Mouse (Mus musculus): ENCODE data around the gene St8sia1. TPM values are rescaled to one million over a fixed set of nuclear protein-coding genes. Genes with fewer than 3 reads are reported as not detected.

The St8sia1 gene
- polyA plus RNA-seq, 1 experiment from 2014 or later: 2.9 TPM

DNA sequence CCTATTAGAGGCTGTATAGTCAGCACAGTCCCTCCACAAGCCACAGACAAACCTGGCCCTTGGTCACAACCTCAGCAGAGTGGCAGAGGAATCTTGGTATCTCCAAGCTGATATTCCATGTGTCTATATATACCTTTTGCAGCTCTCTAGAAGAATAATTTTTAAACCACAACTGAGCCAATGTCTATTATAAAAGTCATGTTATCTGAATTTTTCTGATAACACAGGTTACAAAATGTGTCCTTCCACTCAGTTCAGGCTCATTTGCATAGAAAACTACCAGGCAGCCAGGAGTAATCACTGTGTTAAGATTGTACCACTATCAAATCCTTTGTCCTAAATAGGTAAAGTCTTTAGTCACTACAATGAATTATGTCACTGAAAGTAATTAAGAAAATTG, 159.8 kb downstream of the St8sia1 start, which contains the start of gene Sult6b2:
Sult6b2 (minus strand) TSS at position 101 of the 400 bp plus-strand sequence.
- no peaks in the 10 kb centered on the region for H3K36me3 ChIP-seq
- H3K4me2 ChIP-seq (replicated peaks): no peak within 1 kb of the TSS
- no peak within 1 kb of the TSS for H3K27ac ChIP-seq
- no peaks in the 10 kb centered on the region for H3K27me3 ChIP-seq
- no peak for ATAC-seq (ENCODE audit: insufficient number of reproducible peaks, insufficient read depth, low FRiP score, low TSS enrichment)
- no peak within 1 kb of the TSS for H3K9ac ChIP-seq
- no peaks in the 10 kb centered on the region for H3K9me3 ChIP-seq
- H3K4me1 ChIP-seq: peaks cover 14% of the 10 kb centered on the region
- no peak within 1 kb of the TSS for H3K4me3 ChIP-seq

GRCm38 (mm10) chr6:142802617-142803525, 161.4 kb downstream of the St8sia1 start:
- Histone ChIP-seq H3K9me3 (no peaks in the 10 kb centered on the region), H3K9ac (no peak overlapping the region)
- ATAC-seq (ENCODE audit: insufficient number of reproducible peaks, insufficient read depth, low FRiP score, low TSS enrichment): no peak

DNA sequence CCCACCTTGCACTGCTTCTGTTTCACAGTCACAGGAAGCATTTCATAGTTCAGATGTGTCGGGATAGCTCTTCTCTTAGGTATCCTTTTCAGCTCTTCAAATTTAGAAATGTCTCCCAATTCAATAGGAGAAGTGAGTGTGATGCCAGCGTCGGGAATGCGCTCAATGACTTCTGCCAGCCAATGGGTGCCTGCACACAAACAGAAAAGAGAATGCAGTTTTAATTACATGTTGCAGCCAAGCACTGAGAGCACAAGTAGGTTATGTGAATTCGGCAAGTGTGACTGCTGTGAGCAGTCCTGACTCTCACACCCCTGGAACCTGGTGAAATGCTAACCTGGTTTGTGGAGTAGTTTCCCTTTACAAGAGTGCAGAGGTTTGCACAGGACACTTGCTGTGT, 162.6 kb downstream of the St8sia1 start:
- Histone ChIP-seq H3K9me3 (no peaks in the 10 kb centered on the region), H3K4me2 (replicated peaks) (no peak overlapping the region), H3K9ac (no peak overlapping the region), H3K36me3 (no peaks in the 10 kb centered on the region), H3K27me3 (no peaks in the 10 kb centered on the region), H3K4me3 (no peak overlapping the region), H3K27ac (no peak overlapping the region), H3K4me1 (peaks cover 14% of the 10 kb centered on the region)
- no peak for ATAC-seq (ENCODE audit: insufficient number of reproducible peaks, insufficient read depth, low FRiP score, low TSS enrichment)
- WGBS: 84% methylated on average over 5 of the region's 5 CpGs

More at GRCm38 (mm10) chr6:142802617-142803525, 161.4 kb downstream of the St8sia1 start:
- H3K27ac ChIP-seq: no peak overlapping the region
- no peaks in the 10 kb centered on the region for H3K36me3 ChIP-seq
- peaks cover 14% of the 10 kb centered on the region for H3K4me1 ChIP-seq
- H3K4me2 ChIP-seq (replicated peaks): 0 out of 2 replicates have a peak overlapping the region, but pooled peaks have one; percentile 7
- WGBS: 32% methylated on average over 11 of the region's 11 CpGs
- H3K27me3 ChIP-seq: no peaks in the 10 kb centered on the region
- H3K4me3 ChIP-seq: no peak overlapping the region

GRCm38 (mm10) chr6:142799704-142800374, 164.4 kb downstream of the St8sia1 start:
- WGBS: 73% methylated on average over 7 of the region's 7 CpGs

GRCm38 (mm10) chr6:142798837-142799236, 165.4 kb downstream of the St8sia1 start:
- Histone ChIP-seq H3K4me3 (no peak overlapping the region), H3K4me2 (replicated peaks) (no peak overlapping the region), H3K27me3 (no peaks in the 10 kb centered on the region), H3K27ac (no peak overlapping the region), H3K36me3 (no peaks in the 10 kb centered on the region), H3K9me3 (no peaks in the 10 kb centered on the region), H3K9ac (no peak overlapping the region), H3K4me1 (peaks cover 14% of the 10 kb centered on the region)
- 82% methylated on average over 9 of the region's 9 CpGs for WGBS
- no peak for ATAC-seq (ENCODE audit: insufficient number of reproducible peaks, insufficient read depth, low FRiP score, low TSS enrichment)

More at GRCm38 (mm10) chr6:142799704-142800374, 164.4 kb downstream of the St8sia1 start:
- Histone ChIP-seq H3K4me1 (peaks cover 14% of the 10 kb centered on the region), H3K4me2 (replicated peaks) (no peak overlapping the region), H3K27ac (no peak overlapping the region), H3K9ac (no peak overlapping the region), H3K36me3 (no peaks in the 10 kb centered on the region), H3K4me3 (no peak overlapping the region), H3K27me3 (no peaks in the 10 kb centered on the region), H3K9me3 (no peaks in the 10 kb centered on the region)
- ATAC-seq (ENCODE audit: insufficient number of reproducible peaks, insufficient read depth, low FRiP score, low TSS enrichment): no peak

GRCm38 (mm10) chr6:142797996-142798395, 166.3 kb downstream of the St8sia1 start:
- Histone ChIP-seq H3K36me3 (no peaks in the 10 kb centered on the region), H3K27me3 (no peaks in the 10 kb centered on the region), H3K4me2 (replicated peaks) (no peak overlapping the region), H3K9me3 (no peaks in the 10 kb centered on the region), H3K4me3 (no peak overlapping the region), H3K9ac (no peak overlapping the region), H3K27ac (no peak overlapping the region), H3K4me1 (peaks cover 14% of the 10 kb centered on the region)
- no peak for ATAC-seq (ENCODE audit: insufficient number of reproducible peaks, insufficient read depth, low FRiP score, low TSS enrichment)
- 95% methylated on average over 1 of the region's 1 CpGs for WGBS

- no peak overlapping the region for H3K4me3 ChIP-seq
- no peaks in the 10 kb centered on the region for H3K27me3 ChIP-seq
- no peaks in the 10 kb centered on the region for H3K36me3 ChIP-seq
- no peak overlapping the region for H3K9ac ChIP-seq
- H3K4me1 ChIP-seq: 0 out of 2 replicates have a peak, but pooled peaks cover 5% of the 10 kb centered on the region
- H3K9me3 ChIP-seq: no peaks in the 10 kb centered on the region
- WGBS: 74% methylated on average over 15 of the region's 15 CpGs
- ATAC-seq (ENCODE audit: insufficient number of reproducible peaks, insufficient read depth, low FRiP score, low TSS enrichment): no peak
- no peak overlapping the region for H3K27ac ChIP-seq
- H3K4me2 ChIP-seq (replicated peaks): no peak overlapping the region
These were observed 168.4 kb downstream of the St8sia1 start for GRCm38 (mm10) chr6:142795655-142796441.

GRCm38 (mm10) chr6:142795087-142795486, 169.2 kb downstream of the St8sia1 start:
- WGBS: 84% methylated on average over 9 of the region's 9 CpGs

DNA sequence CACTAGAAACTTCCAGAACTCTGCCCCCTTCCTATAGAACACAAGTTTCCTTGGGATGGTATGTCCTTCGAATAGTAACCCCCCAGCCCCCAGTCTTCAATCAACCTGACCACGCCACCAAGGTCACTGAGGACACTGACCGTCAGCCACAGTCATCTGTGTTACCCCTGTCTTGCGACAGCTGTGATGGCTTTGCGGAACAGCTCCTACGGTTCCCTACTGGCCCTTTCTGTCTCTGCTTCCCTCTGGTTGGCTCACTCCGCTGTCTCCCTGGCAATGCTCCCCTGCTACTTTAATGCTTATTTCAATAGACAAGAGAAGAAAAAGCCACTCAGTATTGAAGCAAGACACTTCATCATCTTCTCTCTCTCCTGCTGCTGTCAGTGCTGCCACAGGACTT, 170.8 kb downstream of the St8sia1 start:
- Histone ChIP-seq H3K9me3 (no peaks in the 10 kb centered on the region), H3K4me3 (no peak overlapping the region), H3K4me1 (0 out of 2 replicates have a peak, but pooled peaks cover 5% of the 10 kb centered on the region), H3K4me2 (replicated peaks) (no peak overlapping the region), H3K36me3 (no peaks in the 10 kb centered on the region), H3K9ac (no peak overlapping the region), H3K27me3 (no peaks in the 10 kb centered on the region), H3K27ac (no peak overlapping the region)
- 0 out of 2 replicates have a peak, but pooled peaks have one; percentile 6 for ATAC-seq (ENCODE audit: insufficient number of reproducible peaks, insufficient read depth, low FRiP score, low TSS enrichment)
- 59% methylated on average over 7 of the region's 7 CpGs for WGBS

More at GRCm38 (mm10) chr6:142795087-142795486, 169.2 kb downstream of the St8sia1 start:
- H3K36me3 ChIP-seq: no peaks in the 10 kb centered on the region
- H3K27ac ChIP-seq: no peak overlapping the region
- no peaks in the 10 kb centered on the region for H3K9me3 ChIP-seq
- H3K9ac ChIP-seq: no peak overlapping the region
- H3K4me3 ChIP-seq: no peak overlapping the region
- H3K27me3 ChIP-seq: no peaks in the 10 kb centered on the region
- H3K4me1 ChIP-seq: 0 out of 2 replicates have a peak, but pooled peaks cover 5% of the 10 kb centered on the region
- ATAC-seq (ENCODE audit: insufficient number of reproducible peaks, insufficient read depth, low FRiP score, low TSS enrichment): no peak
- no peak overlapping the region for H3K4me2 ChIP-seq (replicated peaks)

DNA sequence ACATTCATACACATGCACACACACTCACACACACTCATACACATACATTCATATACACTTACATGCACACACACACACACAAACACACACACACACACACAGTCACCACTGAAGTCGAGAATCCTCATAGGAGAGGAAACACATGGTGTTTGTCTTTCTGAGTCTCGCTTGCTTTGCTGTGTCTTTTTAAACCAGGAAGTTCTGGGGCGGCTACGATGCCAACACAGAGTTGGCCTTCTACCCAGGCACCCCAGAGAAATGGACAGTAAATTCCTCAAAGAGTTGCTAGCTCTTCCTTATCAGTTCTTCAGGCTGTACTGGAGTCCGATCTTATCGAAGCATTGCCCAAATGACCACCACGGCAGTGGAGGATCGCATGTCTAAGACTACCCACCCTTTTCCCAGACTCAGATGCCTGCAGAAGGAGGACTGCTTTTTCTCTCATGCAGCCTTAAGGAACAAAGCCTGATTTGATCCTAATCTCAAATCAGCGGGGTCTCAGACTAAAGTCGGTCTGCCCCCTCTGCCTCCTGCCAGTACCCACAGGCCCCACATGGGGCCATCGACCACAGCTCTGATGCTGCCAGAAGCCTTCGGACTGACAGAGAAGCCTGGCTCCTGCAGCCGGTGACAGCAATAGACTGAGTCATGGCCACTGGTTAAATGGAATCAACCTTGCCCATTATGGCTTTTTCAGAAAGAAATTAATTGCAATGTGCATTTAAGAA, 171.8 kb downstream of the St8sia1 start:
- Histone ChIP-seq H3K36me3 (no peaks in the 10 kb centered on the region), H3K4me2 (replicated peaks) (no peak overlapping the region), H3K4me1 (0 out of 2 replicates have a peak, but pooled peaks cover 5% of the 10 kb centered on the region), H3K4me3 (no peak overlapping the region), H3K9me3 (no peaks in the 10 kb centered on the region), H3K9ac (no peak overlapping the region), H3K27me3 (no peaks in the 10 kb centered on the region), H3K27ac (no peak overlapping the region)
- ATAC-seq (ENCODE audit: insufficient number of reproducible peaks, insufficient read depth, low FRiP score, low TSS enrichment): no peak
- WGBS: 36% methylated on average over 13 of the region's 13 CpGs

- no peaks in the 10 kb centered on the region for H3K27me3 ChIP-seq
- H3K4me3 ChIP-seq: no peak overlapping the region
- no peak overlapping the region for H3K27ac ChIP-seq
- 0 out of 2 replicates have a peak, but pooled peaks cover 5% of the 10 kb centered on the region for H3K4me1 ChIP-seq
- WGBS: 91% methylated on average over 10 of the region's 10 CpGs
- H3K36me3 ChIP-seq: no peaks in the 10 kb centered on the region
- H3K4me2 ChIP-seq (replicated peaks): no peak overlapping the region
- H3K9me3 ChIP-seq: no peaks in the 10 kb centered on the region
- H3K9ac ChIP-seq: no peak overlapping the region
- no peak for ATAC-seq (ENCODE audit: insufficient number of reproducible peaks, insufficient read depth, low FRiP score, low TSS enrichment)
These were observed 174.5 kb downstream of the St8sia1 start for GRCm38 (mm10) chr6:142789736-142790135.
